Mouse (Mus musculus): ENCODE data around the gene Mrc1.

DNA sequence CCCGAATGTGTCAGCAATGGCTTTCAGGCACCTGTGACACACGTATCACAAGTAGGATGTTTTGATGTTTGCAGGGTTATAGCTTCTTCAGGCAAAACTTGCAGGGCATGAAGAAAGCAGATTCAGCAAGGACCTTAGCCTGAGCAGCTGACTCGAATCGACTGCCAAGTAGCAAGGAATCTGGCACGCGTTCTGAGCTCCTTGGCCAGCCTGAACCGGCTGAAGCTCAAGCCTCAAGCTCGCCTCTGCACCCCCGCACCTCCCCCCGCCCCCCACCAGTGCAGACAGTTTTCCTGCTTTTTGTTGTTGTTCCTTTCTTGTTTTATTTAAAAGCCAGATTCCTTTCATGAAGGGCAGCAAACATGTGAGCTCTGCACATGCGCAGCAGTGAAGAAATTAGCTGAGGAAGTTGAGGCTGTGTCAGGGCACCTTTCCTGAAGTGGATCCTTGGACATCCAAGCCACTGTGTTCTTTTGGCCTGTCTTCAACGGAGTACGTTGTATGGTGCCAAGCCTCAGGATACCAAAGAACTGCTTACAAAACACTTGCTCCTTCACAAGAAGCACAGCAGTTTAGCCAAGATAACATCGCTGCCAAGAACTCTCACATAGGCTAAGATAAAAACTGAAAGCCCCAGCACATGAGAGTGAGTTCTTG, 112.6 kb downstream of the Mrc1 start:
- TF ChIP-seq CTCF (IDR thresholded peaks at IDR 0.05; ENCODE audit: low read depth, low read length) (no peak), POLR2A (IDR thresholded peaks at IDR 0.05; ENCODE audit: extremely low read depth, insufficient read depth, low read length) (no peak)
